Mouse (Mus musculus) ovary, postnatal 14 days (tissue): ENCODE results near the gene Usp24.
"Not testable (repeated sequence)": the region's sequence is repeated elsewhere in the genome, so short reads cannot be mapped to it uniquely, and the experiment has no call there.

Experiments
- DNase-seq: peaks from one replicate; pipeline ENCODE4 v3.0.0; 2022; ENCODE audit warnings: low spot score

The Usp24 gene

DNA sequence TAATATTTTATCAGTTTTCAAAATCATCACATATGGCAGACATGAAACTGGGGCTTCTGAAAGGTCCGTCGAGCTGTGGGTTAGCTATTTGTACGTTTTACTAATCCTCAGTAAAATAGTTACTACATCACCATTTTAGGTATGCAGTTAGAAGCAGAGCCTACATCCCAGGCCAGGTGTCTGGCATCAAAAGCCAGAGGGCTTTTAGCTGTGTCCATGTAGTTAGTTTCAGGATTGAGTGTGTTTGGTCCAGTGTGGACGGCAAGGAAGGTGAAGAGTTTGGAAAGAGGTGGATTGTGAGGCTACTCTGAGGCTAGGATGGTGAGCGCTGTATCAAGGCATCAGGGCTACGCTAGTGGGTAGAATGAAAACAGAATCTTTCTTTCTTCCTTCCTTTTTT lies 3.0 kb downstream of the Usp24 start:
- no peak for DNase-seq

DNA sequence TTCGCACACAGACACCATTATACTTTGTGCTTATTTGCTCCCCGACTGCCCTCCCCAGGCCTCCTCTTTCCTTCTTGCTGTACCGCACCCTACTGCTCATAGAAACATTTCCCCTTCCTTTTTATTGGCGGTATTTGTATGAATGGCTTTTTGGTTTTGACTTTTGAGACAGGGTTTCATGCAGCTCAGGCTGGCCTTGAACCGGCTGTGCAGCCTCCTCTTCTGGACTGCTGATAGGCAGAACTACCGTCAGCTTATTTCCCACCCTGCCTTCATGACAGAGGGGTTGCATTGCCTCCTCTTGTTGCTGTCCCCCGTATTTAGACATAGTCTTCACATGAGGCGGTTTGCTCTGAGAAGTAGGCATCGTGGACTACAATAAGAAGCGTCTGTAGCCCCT lies 6.8 kb downstream of the Usp24 start:
- no peak for DNase-seq

DNA sequence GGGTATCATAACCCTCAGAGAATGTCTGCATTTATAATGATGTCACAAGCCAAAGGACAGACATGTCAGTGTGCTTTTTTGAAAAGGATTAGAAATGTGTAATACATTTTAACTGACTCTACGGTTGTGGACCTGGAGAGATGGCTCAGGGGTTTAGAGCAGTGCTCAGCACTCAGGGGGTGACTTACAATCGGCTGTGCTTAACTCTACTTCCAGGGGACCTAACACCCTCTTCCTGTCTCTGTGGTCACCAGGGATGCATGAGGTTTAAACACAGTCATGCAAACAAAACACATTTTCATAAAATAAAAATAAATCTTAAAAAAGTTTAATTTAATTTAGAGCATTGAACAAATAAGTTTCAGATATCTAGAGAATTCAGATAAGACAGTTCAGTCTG lies 7.3 kb downstream of the Usp24 start:
- no peak for DNase-seq

DNA sequence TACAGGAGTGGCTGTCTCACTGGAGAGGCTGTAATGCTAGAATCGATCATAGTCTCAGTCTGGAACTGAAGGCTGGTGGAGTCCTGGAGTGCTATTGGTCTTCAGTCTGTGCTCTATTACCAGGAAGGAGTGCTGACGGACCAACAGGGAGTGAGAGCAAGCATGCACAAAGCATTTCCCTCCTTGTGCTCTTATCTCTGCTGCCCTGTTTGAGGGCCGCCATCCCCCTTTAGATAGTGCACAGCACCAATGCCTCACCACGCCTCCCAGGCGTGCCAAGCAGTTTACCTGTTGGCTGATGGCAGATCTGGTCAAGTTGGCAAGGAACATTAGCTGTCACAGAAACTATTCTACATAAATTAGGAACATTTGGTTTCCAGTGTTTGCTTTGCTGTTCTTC lies 11.4 kb downstream of the Usp24 start:
- no peak for DNase-seq

DNA sequence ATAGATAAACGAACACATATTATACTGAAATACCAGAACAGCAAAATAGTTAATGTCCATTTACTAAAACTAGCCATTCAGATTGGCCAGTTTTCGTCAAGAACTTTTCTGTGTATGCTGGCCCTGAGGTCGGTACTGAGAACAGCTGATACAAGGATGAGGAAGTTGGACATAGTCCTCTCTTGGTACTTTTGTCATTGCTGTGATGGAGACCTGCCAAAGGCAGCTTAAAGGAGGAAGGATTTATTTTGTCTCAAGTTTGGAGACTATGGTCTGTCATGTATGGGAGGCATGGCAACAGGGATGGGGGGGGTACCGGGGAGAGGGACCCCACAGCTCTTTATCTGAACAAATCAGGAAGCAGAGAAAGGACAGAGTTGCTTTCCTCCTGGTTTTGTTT lies 12.7 kb downstream of the Usp24 start:
- DNase-seq, result no peak

DNA sequence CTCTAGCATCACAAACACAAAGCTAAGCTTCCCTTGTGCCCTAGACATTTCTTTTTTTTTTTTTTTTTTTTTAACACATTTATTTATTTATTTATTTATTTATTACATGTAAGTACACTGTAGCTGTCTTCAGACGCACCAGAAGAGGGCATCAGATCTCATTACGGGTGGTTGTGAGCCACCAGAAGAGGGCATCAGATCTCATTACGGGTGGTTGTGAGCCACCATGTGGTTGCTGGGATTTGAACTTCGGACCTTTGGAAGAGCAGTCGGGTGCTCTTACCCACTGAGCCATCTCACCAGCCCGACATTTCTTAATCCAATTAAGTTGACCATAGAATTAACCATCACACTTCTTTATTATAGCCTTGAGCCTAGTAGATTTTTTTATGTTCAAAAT lies 13.2 kb downstream of the Usp24 start:
- DNase-seq, result not testable (repeated sequence)

DNA sequence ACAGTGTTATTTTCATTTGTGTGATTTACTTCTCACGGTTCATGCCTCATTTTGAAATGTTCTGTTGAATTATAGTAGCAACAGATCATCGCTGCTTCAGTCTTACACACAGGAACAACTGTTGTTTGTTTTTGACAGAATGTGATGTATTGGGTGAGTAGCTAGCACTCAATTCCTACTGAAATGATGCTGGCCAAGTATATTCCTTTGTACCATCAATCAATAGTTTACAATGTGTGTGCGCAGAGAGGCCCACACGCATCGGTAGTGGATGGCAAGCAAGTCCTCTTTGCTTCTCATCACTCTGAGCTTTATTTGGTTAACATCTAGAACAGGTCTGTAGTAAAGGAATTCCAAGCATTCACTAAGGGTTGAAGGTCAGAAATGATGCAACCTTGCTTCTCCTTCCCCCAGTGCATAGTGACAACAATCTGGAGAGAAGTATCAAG lies 14.4 kb downstream of the Usp24 start:
- DNase-seq, result no peak

DNA sequence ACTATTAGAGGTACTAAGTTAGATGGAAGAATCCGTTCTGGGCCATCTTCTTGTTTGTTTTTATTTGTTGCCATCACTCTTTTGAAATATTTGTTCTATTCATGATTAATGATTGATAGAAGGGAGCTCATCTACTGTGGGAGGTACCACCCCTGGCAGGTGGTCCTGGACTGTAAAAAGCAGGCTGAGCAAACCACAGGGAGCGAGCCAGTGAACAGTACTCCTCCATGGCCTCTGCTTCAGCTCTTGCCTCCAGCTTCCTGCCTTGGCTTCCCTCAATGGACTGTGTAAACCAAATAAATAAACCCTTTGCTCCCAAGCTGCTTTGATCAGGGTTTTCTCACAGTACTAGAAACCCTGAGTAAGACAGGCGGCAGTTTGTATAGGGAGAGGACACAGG lies 17.1 kb downstream of the Usp24 start:
- no peak for DNase-seq

DNA sequence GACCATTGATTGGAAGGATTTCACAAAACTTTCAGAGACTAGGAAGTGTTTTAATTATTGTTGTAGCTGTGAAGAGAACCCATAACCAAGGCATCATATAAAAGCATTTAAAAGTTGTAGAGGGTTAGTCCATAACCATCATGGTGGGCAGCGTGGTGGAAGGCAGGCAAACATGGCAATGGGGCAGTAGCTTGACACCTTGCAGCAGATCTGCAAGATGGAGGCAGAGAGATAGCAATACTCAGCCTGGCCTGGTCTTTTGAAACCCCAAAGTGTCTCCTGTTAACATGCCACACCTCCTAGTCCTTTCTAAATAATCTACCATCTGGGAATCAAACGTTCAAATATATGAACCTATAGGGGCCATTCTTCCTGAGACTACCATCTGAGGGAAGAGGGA lies 17.6 kb downstream of the Usp24 start:
- DNase-seq, result no peak

GRCm38 (mm10) chr4:106335858-106336257 lies 19.8 kb downstream of the Usp24 start:
- DNase-seq, result no peak

- no peak for DNase-seq
Measured at GRCm38 (mm10) chr4:106347664-106348063, 31.7 kb downstream of the Usp24 start.

DNA sequence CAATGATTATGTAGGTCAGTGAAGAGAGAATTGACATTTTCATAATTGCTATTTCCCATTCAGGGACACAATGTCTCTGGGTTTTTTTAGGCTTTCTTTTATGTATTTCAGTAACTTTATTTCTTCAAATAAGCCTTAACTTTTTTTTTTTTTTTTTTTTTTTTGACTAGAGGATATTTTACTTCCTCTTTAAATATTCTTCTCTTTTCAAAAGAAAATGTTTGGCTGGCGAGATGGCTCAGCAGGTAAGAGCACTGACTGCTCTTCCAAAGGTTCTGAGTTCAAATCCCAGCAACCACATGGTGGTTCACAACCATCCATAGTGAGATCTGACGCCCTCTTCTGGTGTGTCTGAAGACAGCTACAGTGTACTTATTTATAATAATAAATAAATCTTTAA lies 39.0 kb downstream of the Usp24 start:
- not testable (repeated sequence) for DNase-seq

GRCm38 (mm10) chr4:106370013-106370412 lies 54.0 kb downstream of the Usp24 start:
- no peak for DNase-seq

DNA sequence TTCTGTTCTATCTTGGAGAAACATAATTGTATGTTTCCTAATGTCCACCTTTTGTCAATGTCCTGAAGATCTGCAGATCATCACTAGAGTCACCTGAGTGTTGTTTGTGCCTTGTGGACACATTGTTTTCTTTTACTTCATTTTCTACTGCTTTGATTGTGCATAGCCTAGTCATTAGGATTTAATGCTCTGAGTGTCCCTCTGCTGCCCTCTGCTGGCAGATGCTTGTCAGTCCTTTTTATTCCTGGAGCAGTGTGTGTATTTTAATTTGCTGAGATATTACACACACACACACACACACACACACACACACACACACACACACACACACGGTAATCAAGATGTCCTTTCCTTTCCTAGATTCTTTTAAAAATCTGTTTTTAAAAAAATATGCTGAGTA lies 59.8 kb downstream of the Usp24 start:
- peak; percentile 75 for DNase-seq

GRCm38 (mm10) chr4:106378839-106379572 lies 63.0 kb downstream of the Usp24 start:
- no peak for DNase-seq

- no peak for DNase-seq
Measured at GRCm38 (mm10) chr4:106381131-106381530, 65.1 kb downstream of the Usp24 start.

DNA sequence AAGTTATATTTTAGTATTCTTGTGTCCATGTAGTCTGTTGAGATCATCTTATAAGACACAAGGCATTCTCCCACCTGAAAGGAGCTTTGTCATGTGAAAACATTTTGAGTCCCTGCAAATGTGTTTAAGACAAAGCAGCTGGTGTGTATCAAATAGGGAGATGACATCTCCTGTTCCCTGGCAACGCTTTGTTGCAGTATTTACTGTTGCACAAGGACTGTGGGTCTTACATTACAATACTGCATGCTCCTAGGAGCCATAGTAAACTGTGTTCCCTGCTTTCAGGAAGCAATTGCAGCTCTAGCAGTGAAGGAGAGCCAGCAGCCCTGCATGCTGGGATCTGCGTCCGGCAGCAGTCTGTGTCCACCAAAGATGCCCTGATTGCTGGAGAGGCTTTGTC lies 73.9 kb downstream of the Usp24 start:
- no peak for DNase-seq

- DNase-seq, result no peak
Measured at GRCm38 (mm10) chr4:106409621-106410020, 93.6 kb downstream of the Usp24 start.

DNA sequence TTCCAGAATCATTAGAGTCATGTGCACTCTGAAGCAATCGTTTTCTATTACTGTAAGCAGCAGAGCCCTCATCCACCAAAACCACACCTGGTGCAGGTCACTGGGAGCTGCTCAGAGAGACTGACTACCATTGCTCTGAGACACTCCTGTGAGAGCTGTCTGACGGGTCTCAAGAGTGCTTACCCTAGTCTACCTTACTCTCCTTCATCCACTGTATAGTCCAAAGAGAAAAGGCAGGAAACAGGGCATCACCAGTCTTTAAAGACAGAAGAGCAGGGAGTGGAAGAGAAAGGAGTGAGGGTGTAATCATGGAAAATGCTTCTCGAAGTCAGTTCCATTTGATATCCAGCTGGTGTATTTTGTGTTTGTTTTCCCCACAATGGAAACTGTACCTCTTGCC lies 103.2 kb downstream of the Usp24 start:
- no peak for DNase-seq

DNA sequence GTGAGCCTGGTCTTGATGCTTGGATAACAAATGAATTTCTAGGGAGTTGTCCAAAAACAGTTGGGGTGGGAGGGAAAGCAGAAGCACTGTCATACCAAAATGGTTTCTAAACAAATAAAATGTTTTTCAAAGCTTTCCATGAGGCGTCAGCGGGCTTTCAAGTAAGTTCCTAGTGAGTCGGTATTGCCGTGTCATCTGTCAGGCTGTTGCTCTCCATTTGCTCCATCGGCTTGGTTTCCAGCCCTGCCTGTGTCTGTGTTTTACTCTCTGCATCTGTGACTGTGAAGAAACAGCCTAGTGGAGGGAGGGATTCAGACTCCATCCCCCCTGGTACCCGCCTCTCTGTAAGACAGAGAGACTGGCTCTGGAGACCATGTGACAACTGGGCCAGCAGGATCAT lies 103.8 kb downstream of the Usp24 start:
- no peak for DNase-seq

GRCm38 (mm10) chr4:106422597-106422996 lies 106.6 kb downstream of the Usp24 start:
- no peak for DNase-seq

GRCm38 (mm10) chr4:106424560-106424959 lies 108.5 kb downstream of the Usp24 start:
- DNase-seq, result no peak

DNA sequence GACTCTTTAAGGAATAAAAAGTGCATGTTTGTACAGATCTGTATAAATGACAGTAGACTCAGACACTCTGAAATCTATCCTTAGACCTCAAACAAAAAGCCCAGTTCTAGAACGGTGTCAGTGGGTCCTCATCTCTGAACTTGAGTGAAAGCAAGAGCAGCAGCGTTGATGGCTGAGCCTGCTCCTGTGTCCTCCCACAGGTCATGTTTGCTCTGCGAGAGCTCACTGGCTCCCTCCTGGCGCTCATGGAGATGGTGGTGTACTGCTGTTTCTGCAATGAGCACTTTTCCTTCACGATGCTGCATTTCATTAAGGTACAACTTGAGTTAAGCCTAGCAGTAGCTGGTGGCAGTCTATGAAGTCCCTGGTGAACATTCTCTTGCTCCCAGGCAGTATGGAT lies 110.3 kb downstream of the Usp24 start:
- no peak for DNase-seq

DNA sequence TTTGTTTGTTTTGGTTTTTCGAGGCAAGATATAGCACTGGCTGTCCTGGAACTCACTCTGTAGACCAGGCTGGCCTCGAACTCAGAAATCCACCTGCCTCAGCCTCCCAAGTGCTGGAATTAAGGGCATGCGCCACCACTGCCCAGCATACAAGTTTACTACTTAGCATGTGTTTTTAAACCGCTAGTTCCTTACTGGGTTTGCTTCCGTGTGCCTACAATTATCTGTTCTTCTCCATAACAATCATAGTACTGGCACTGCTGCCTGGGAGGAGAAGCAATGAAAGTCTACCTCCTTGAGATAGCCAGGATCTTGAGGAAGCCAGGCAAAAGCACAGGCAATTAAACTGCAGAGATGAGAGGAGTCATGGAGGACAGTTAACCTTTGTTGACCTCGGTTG lies 112.6 kb downstream of the Usp24 start:
- no peak for DNase-seq
